Mouse (Mus musculus): Measurements from ENCODE around the gene Mical2. TPM values are rescaled to one million over a fixed set of nuclear protein-coding genes. Genes with fewer than 3 reads are reported as not detected.

Mical2 gene
- total and polyA plus RNA-seq, 3 experiments = not detected

- H3K4me3 ChIP-seq (ENCODE audit: control insufficient read depth in 1 of 2, insufficient read depth in 1 of 2, low read depth in 2 of 2, low read length in 2 of 2) = no peak overlapping the region
- H3K4me1 ChIP-seq (ENCODE audit: control insufficient read depth in 1 of 2, insufficient read depth in 2 of 2, low read length in 2 of 2) = no peaks in the 10 kb centered on the region
- no peaks in the 10 kb centered on the region for H3K36me3 ChIP-seq (ENCODE audit: control insufficient read depth in 1 of 2, insufficient read depth in 2 of 2, low read length in 2 of 2)
- TF ChIP-seq MYB (IDR thresholded peaks at IDR 0.05; ENCODE audit: low read depth, low read length) (no peak), CHD2 (IDR thresholded peaks at IDR 0.05; ENCODE audit: low read length) (no peak), GATA1 (IDR thresholded peaks at IDR 0.05; ENCODE audit: low read depth, low read length) (no peak), ZMIZ1 (IDR thresholded peaks at IDR 0.05; ENCODE audit: low read depth, low read length) (no peak), ZC3H11A (IDR thresholded peaks at IDR 0.05; ENCODE audit: low read depth, low read length) (no peak), NELFE (IDR thresholded peaks at IDR 0.05; ENCODE audit: low read depth, low read length) (no peak), TAL1 (IDR thresholded peaks at IDR 0.05; ENCODE audit: low read length) (no peak), SIN3A (IDR thresholded peaks at IDR 0.05; ENCODE audit: low read length) (no peak), ELF1 (IDR thresholded peaks at IDR 0.05; ENCODE audit: low read depth, low read length) (no peak), MAZ (IDR thresholded peaks at IDR 0.05; ENCODE audit: low read depth, low read length) (no peak)
- H3K27me3 ChIP-seq (ENCODE audit: control insufficient read depth in 1 of 2, insufficient read depth in 2 of 2, low read length in 2 of 2) = no peaks in the 10 kb centered on the region
- no peak overlapping the region for H3K9ac ChIP-seq (ENCODE audit: control insufficient read depth, low read depth, low read length, poor library complexity, severe bottlenecking)
- no peak overlapping the region for H3K27ac ChIP-seq (ENCODE audit: control insufficient read depth, low read depth, low read length)
- no peaks in the 10 kb centered on the region for H3K79me2 ChIP-seq (ENCODE audit: control insufficient read depth, insufficient read depth, low read length, poor library complexity)
- H3K9me3 ChIP-seq (replicated peaks; ENCODE audit: insufficient read depth, low read length) = no peaks in the 10 kb centered on the region
- no peak for DNase-seq (ENCODE audit: low read depth, low spot score)
Measured at GRCm38 (mm10) chr7:112203937-112204336, 21.7 kb upstream of the Mical2 start.

- no peak for DNase-seq (ENCODE audit: low read depth, low spot score)
- no peaks in the 10 kb centered on the region for H3K79me2 ChIP-seq (ENCODE audit: control insufficient read depth, insufficient read depth, low read length, poor library complexity)
- no peak overlapping the region for H3K4me3 ChIP-seq (ENCODE audit: control insufficient read depth in 1 of 2, insufficient read depth in 1 of 2, low read depth in 2 of 2, low read length in 2 of 2)
- H3K27ac ChIP-seq (ENCODE audit: control insufficient read depth, low read depth, low read length) = no peak overlapping the region
- no peak overlapping the region for H3K9ac ChIP-seq (ENCODE audit: control insufficient read depth, low read depth, low read length, poor library complexity, severe bottlenecking)
- H3K36me3 ChIP-seq (ENCODE audit: control insufficient read depth in 1 of 2, insufficient read depth in 2 of 2, low read length in 2 of 2) = no peaks in the 10 kb centered on the region
- H3K4me1 ChIP-seq (ENCODE audit: control insufficient read depth in 1 of 2, insufficient read depth in 2 of 2, low read length in 2 of 2) = no peaks in the 10 kb centered on the region
- H3K27me3 ChIP-seq (ENCODE audit: control insufficient read depth in 1 of 2, insufficient read depth in 2 of 2, low read length in 2 of 2) = no peaks in the 10 kb centered on the region
- H3K9me3 ChIP-seq (replicated peaks; ENCODE audit: insufficient read depth, low read length) = no peaks in the 10 kb centered on the region
- no peak for TF ChIP-seq JUND (IDR thresholded peaks at IDR 0.05; ENCODE audit: low read depth, low read length)
Measured at GRCm38 (mm10) chr7:112204380-112204963, 21.2 kb upstream of the Mical2 start.

- TF ChIP-seq USF2 (IDR thresholded peaks at IDR 0.05; ENCODE audit: borderline replicate concordance in 1 of 2, insufficient read depth in 1 of 2, low read depth in 1 of 2, low read length in 2 of 2) (no peak), BHLHE40 (IDR thresholded peaks at IDR 0.05; ENCODE audit: borderline replicate concordance, low read depth, low read length) (no peak), NELFE (IDR thresholded peaks at IDR 0.05; ENCODE audit: low read depth, low read length) (no peak)
- Histone ChIP-seq H3K27ac (ENCODE audit: control insufficient read depth, low read depth, low read length) (no peak overlapping the region), H3K4me3 (ENCODE audit: control insufficient read depth in 1 of 2, insufficient read depth in 1 of 2, low read depth in 2 of 2, low read length in 2 of 2) (no peak overlapping the region), H3K79me2 (ENCODE audit: control insufficient read depth, insufficient read depth, low read length, poor library complexity) (no peaks in the 10 kb centered on the region), H3K36me3 (ENCODE audit: control insufficient read depth in 1 of 2, insufficient read depth in 2 of 2, low read length in 2 of 2) (no peaks in the 10 kb centered on the region), H3K27me3 (ENCODE audit: control insufficient read depth in 1 of 2, insufficient read depth in 2 of 2, low read length in 2 of 2) (no peaks in the 10 kb centered on the region), H3K9me3 (replicated peaks; ENCODE audit: insufficient read depth, low read length) (no peaks in the 10 kb centered on the region), H3K9ac (ENCODE audit: control insufficient read depth, low read depth, low read length, poor library complexity, severe bottlenecking) (no peak overlapping the region), H3K4me1 (ENCODE audit: control insufficient read depth in 1 of 2, insufficient read depth in 2 of 2, low read length in 2 of 2) (no peaks in the 10 kb centered on the region)
- no peak for DNase-seq (ENCODE audit: low read depth, low spot score)
Measured at GRCm38 (mm10) chr7:112205513-112205912, 20.1 kb upstream of the Mical2 start.
